Mouse (Mus musculus): ENCODE results near the gene Anks6. TPM values are rescaled to one million over a fixed set of nuclear protein-coding genes. Genes with fewer than 3 reads are reported as not detected.

The Anks6 gene
- polyA plus RNA-seq, 1 experiment from 2014 or later = 3.0 TPM

Other genes starting within 250 kb of the Anks6 start
- 11.0 and 13.3 TPM in 2 replicates for gene Gabbr2, start 65.6 kb downstream of the Anks6 start, polyA plus RNA-seq (2015; fragmentation: Nextera tagmentation; extraction: Ambion mirVana)
- gene Galnt12, start 34.5 kb upstream of the Anks6 start, polyA plus RNA-seq (2015; fragmentation: Nextera tagmentation; extraction: Ambion mirVana) = 0.97 and 1.1 TPM in 2 replicates
- 3.4 and 4.7 TPM in 2 replicates for gene Col15a1, start 150.7 kb upstream of the Anks6 start, polyA plus RNA-seq (2015; fragmentation: Nextera tagmentation; extraction: Ambion mirVana)

Data from hindbrain, embryonic 16.5 days (tissue).